Mouse (Mus musculus): ENCODE measurements around the gene Fahd1.

Fahd1 gene

GRCm38 (mm10) chr17:24885356-24886133 is 35.4 kb upstream of the Fahd1 start:
- no peak for DNase-seq (ENCODE audit: low spot score)

DNA sequence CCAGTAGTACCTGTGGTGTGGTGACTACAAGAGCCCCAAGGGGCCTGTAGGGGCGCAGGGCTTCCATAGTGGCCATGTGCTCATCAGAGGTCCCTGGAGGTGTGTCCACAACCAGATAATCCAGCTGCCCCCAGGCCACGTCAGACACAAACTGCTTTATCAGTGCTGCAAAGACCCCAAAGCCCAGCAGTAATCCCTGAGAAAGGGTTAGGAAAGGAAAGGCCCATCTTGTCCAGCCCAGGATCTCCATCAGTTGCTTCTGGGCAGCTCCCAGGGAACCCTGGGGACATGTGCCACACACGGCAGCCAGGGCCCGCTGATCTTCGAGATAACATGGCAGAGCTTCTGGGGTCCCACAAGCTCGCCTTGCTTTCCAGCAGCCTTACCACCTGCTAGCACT is 34.2 kb upstream of the Fahd1 start:
- no peak for DNase-seq (ENCODE audit: low spot score)

DNA sequence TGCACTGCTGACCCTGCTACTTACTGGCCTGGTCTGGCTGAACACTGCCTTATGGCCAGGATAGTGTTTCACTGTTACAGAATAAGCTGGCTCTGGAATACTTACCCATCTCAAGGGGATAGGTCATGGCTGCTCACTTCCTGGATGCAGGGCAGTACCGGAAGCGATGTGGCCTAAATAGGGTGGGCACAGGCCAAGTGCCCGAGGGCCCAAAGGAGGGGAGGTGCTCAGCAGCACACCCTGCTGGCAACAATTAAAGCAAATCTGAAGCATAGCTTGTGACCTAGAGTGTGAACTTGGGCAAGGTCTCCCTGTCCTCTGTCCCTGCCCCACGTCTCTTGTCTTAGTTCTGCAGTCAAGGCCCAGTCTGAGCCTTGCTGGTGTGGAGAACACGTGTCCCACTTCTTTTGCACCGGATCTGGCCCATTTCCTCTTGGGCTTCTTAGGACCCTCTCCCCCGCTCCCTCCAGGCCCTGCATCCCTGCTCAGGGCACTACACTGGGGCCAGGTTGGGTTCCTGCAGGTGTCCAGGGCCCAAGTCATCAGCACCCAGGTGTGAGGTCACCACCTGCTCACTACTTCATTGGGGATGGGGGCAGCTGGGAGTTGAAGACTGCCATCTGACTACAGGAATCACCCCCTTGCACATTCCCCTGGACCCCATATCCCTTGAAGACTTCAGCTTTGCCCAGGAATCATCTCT is 31.7 kb upstream of the Fahd1 start:
- no peak for DNase-seq (ENCODE audit: low spot score)

DNA sequence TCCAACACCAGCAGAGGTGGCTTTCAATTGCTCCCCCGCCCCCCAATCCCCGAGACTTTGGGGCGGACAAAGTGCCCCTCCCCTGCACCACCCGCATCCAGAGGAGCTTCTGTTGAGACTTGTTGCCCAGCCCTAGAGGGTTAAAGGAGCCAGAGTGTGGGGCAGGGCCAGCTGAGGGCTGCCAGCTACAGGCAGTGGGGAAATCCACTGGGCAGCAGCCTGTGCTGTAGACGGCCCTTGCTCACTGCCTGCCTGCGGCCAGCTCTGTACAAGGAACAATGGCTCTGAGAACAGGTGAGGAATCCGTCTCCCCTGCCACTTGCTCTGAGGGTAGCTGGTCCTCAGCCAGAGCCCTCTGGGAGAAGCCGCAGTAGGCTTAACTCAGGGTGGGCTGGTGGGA is 28.4 kb upstream of the Fahd1 start:
- DNase-seq (ENCODE audit: low spot score), result no peak

DNA sequence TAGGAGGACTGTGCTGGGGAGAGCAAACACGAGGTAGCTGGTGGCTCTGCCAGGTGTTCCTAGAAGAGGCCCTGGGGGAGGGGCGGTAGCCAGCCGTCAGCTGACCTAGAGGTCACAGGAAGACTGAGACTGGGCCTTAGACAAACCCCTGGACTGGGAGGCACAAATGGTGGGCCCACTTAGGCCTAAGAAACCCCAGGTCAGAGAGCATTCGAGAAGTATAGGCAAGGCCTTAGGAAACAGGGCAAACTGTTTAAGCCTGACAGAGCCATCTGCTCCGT is 27.9 kb upstream of the Fahd1 start:
- no peak for DNase-seq (ENCODE audit: low spot score)

GRCm38 (mm10) chr17:24877336-24878116 is 27.4 kb upstream of the Fahd1 start:
- DNase-seq (ENCODE audit: low spot score), result no peak

GRCm38 (mm10) chr17:24874989-24875388 is 24.8 kb upstream of the Fahd1 start:
- DNase-seq (ENCODE audit: low spot score), result no peak

DNA sequence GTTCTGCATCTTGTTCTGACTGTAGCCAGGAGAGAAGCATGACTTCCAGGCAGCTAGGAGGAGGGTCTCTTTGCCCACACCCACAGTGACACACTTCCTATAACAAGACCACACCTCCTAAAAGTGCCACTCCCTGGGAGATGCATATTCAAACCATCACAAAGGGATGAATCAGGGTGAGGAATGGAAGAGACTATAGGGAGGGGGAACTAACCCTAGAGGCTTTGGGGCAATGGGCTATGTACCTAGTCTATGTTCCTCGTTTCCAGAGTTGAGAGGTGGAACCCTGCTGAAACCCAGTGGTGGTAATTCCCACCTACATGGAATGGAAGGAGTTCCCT is 24.2 kb upstream of the Fahd1 start:
- DNase-seq (ENCODE audit: low spot score), result no peak

- no peak for DNase-seq (ENCODE audit: low spot score)
Measured at GRCm38 (mm10) chr17:24873695-24874404, 23.7 kb upstream of the Fahd1 start.

- no peak for DNase-seq (ENCODE audit: low spot score)
Measured at GRCm38 (mm10) chr17:24867914-24868313, 17.8 kb upstream of the Fahd1 start.

DNA sequence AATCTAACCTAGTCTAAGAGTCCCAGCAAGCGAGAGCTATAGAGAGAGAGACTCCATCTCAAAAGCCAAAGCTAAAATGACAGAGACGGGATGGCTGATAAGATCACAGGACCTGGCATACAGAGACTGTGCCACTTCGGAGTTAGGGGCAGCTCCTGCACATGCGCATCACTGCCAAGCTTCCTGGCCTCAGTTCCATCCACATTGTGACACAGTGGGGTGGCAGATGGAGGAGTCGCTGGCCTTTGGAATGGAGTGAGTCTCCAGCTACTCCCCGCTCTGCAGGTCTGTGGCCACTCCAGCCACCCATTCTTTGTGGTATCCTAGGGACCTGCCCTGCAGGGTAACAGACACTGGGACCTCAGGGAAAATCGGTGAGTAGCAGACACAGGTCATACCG is 15.6 kb upstream of the Fahd1 start, which contains the start of gene Igfals:
TSS of gene Igfals (plus strand) at position 222 of the 400 bp plus-strand sequence.
- no peak for DNase-seq (ENCODE audit: low spot score)

DNA sequence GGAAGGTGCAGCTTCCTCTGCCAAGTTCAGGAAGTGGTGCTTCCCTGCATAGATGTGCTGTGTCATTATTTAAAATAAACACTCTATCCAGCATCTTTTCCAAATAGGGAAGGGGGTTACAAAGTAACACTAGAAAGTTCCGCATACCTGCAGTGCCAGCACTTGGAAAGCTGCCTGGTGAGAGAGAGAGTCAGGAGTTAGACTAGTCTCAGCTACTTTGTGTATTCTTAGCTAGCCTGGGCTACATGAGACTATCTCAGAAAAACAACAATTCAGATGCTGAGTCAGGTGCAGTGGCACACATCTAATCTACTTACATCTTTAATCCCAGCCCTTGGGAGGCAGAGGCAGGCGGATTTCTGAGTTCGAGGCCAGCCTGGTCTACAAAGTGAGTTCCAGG is 11.6 kb upstream of the Fahd1 start:
- no peak for DNase-seq (ENCODE audit: low spot score)

- DNase-seq (ENCODE audit: low spot score), result no peak
Measured at GRCm38 (mm10) chr17:24860076-24860475, 9.9 kb upstream of the Fahd1 start.

- DNase-seq (ENCODE audit: low spot score), result no peak
Measured at GRCm38 (mm10) chr17:24858967-24859366, 8.8 kb upstream of the Fahd1 start.

DNA sequence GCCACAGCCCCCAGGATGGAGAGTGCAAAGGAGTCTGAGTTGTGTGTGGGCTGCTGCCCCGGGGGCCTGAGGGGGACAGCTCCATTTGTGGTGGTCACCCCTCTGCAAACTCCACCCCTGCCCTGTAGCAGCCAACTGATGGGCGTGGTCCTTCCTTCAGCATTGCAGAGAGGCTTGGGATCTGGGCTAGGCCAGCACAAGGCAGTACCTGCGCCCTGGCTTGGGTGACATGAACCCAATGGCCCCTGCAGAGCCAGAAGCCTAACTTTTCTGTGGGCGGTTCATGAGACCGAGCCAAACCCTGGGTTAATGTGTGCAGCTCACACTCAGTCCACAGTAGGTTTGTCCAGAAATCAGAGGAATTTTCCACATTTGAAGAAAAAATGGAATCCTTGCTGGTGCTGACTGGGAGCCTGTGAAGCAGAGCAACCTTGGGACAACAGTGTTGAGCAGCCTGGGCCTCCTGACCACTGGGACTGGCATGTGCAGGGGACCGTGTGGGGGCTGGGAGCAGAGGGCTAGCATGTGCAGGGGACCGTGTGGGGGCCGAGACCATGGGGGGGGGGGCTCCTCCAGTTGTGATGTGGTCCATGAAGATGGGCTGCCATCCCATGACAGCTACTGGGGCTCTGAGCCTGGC is 7.8 kb upstream of the Fahd1 start:
- no peak for DNase-seq (ENCODE audit: low spot score)

GRCm38 (mm10) chr17:24856589-24856988 is 6.4 kb upstream of the Fahd1 start:
- no peak for DNase-seq (ENCODE audit: low spot score)

- no peak for DNase-seq (ENCODE audit: low spot score)
Measured at GRCm38 (mm10) chr17:24855838-24856464, 5.8 kb upstream of the Fahd1 start.

DNA sequence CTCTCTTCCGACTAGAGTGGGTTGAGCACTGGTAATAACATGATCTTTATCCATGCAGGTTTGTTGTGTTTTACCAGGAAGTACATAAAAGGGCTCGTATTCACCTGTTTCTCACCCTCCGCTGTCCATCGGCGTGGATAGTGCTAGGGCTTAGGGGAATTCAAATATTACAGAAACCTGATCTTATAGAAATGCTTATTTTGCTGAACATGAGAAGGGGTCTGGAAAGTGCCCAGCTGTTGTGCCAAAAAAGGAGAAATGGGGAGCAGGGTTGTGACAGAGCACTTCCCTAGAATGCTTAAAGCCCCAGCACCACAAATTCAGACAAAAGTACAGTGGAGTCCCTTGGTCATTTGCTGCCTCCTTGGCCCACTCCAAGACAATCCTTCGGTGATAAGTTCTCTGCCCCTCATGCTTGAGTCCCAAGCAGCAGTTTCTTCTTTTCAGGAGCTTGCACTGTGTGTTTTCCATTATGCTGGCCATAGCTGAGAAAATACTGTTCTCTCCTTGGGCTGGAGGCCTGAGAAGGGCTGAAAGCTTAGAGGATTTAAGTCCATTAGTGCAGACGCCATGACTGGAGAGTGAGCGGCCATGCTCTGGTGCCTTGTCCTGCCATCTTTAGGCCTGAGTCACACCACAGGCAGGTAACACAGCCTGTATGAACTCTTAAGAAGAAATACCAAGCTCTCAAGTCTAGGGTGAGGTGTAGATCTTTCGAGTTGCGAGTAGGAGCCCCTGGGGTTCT is 1.4 kb upstream of the Fahd1 start:
- no peak for DNase-seq (ENCODE audit: low spot score)

- no peak for DNase-seq (ENCODE audit: low spot score)
Measured at GRCm38 (mm10) chr17:24850773-24851127, 586 bp upstream of the Fahd1 start.

DNA sequence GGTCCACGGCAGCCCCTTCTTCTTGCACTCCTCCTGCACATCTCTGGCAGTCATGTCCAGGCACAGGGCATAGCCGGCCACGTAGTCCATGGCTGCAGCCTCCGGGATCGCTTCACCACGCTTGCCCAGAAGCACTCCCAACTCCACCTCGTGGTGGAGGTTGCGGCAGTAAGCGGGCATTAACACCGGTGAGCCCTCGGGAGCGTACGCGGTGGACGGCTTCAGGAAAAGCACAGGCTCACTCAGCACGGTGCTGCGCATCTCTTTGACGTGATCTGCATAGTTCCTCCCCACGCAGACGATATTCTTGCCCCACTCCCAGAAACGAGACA is 465 bp downstream of the Fahd1 start:
- DNase-seq (ENCODE audit: low spot score), result no peak

DNA sequence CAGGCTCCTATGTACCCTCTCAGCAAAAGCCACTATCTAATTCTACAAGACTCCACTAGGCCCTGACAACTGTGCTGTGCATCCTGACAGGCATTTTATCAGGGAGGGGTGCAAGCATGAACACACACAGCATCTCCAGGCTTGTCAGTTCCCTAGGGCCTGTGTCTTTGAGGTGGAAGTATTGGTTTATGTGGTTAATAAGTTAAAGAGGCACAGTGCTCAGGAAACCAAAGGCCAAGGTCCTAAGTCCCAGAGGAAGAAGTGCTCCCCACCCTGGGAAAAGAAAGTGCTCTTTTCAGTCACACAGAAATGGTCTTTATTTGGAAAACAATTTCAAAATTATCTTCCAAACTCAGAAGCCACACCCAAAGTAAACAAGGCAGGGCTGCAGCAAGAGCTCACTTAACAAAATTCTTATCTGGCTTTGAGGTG is 1.5 kb downstream of the Fahd1 start:
- no peak for DNase-seq (ENCODE audit: low spot score)

Data from urinary bladder, postnatal 14 days (tissue).